Mouse (Mus musculus): ENCODE measurements around the gene Myo1e.

DNA sequence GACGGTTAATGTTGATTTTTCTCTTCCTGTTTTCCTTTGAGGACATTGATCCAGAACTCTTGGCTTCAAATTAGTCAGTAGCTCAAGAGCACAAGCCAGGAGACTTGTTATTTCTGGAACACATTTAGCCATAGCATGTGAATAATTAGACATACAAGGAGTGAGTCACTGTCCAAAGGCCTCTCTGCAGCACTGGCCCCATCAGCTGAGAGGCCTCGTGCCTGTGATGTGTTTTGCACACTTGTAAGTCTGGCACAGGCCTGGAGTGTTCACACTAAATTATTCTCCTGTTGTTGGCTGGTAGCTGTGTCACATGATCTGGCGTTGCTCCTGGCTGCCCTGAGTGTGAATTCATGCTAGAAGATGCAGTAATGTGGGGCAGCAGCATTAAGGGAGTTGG lies 111.5 kb downstream of the Myo1e start:
- TF ChIP-seq CTCF (conservative IDR thresholded peaks at IDR 0.05 in 1 of 2, IDR thresholded peaks at IDR 0.05 in 1 of 2; ENCODE audit: low read depth in 2 of 2, low read length in 2 of 2) (no peak), POLR2A (IDR thresholded peaks at IDR 0.05; ENCODE audit: low read depth, low read length) (no peak), TCF12 (IDR thresholded peaks at IDR 0.05; ENCODE audit: low read depth, low read length) (no peak), MAX (IDR thresholded peaks at IDR 0.05; ENCODE audit: low read length) (no peak), MXI1 (IDR thresholded peaks at IDR 0.05; ENCODE audit: low read depth, low read length) (no peak), GABPA (IDR thresholded peaks at IDR 0.05; ENCODE audit: insufficient replicate concordance, low read depth, low read length) (no peak), ZC3H11A (IDR thresholded peaks at IDR 0.05; ENCODE audit: low read depth, low read length) (no peak), EP300 (IDR thresholded peaks at IDR 0.05; ENCODE audit: low read length) (no peak), POLR2AphosphoS2 (IDR thresholded peaks at IDR 0.05; ENCODE audit: low read depth, low read length) (no peak), MAFK (IDR thresholded peaks at IDR 0.05; ENCODE audit: insufficient replicate concordance, low read length) (no peak)
